Mouse (Mus musculus): ENCODE results near the gene 2810408A11Rik. TPM values are rescaled to one million over a fixed set of nuclear protein-coding genes. Genes with fewer than 3 reads are reported as not detected.

The 2810408A11Rik gene
- polyA plus RNA-seq, 1 experiment from 2014 or later = 14.1 TPM

DNA sequence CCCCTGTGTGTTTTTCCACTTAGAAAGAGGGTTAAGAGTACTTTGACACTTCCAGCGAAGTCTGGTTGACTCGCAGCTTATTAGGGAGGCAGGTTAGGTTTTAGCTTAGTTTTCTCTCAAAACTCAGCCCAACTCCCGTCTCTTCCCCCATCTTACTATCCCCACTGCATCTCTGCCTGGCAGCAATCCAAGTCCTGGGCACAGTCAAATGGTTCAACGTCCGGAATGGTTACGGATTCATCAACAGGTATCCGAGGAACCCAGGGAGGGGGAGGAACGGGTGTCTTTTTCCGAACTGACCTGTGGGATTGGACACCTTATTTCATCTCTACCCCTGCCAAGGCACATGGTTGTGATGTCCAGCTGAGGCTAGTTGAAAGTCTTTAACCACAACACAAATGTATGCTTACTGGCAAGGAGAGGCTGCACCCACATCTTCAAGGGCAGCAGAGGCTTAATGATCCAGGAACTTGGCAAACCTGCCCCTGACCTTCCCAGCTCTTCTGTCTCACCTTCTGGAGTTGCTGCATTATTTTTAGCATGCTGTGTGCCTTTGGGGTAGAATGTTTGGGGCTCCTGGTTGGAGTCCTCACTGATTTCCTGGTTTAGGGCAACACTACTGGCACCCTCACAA, 36.0 kb upstream of the 2810408A11Rik start:
- H3K9ac ChIP-seq = no peak overlapping the region
- DNase-seq (no peak), ATAC-seq (ENCODE audit: insufficient read depth) (no peak)
- 33% methylated on average over 9 of the region's 9 CpGs for WGBS
- H3K27ac ChIP-seq (ENCODE audit: low read depth) = no peak overlapping the region
- H3K4me3 ChIP-seq (ENCODE audit: low read depth, low read length) = peak overlapping the region; percentile 54; the same call in 1 of the 2 replicates
- H3K4me2 ChIP-seq = peak overlapping the region; percentile 99
- H3K27me3 ChIP-seq (ENCODE audit: insufficient read depth, low read length) = peaks cover 28% of the 10 kb centered on the region
- H3K36me3 ChIP-seq (ENCODE audit: insufficient read depth) = 0 out of 2 replicates have a peak, but pooled peaks cover under 1% of the 10 kb centered on the region
- H3K4me1 ChIP-seq (ENCODE audit: insufficient read depth) = peaks cover 6% of the 10 kb centered on the region; the same call in 1 of the 2 replicates
- TF ChIP-seq CTCF (IDR thresholded peaks at IDR 0.05; ENCODE audit: low read depth) = no peak
- H3K9me3 ChIP-seq (ENCODE audit: low read depth, low read length) = no peaks in the 10 kb centered on the region

DNA sequence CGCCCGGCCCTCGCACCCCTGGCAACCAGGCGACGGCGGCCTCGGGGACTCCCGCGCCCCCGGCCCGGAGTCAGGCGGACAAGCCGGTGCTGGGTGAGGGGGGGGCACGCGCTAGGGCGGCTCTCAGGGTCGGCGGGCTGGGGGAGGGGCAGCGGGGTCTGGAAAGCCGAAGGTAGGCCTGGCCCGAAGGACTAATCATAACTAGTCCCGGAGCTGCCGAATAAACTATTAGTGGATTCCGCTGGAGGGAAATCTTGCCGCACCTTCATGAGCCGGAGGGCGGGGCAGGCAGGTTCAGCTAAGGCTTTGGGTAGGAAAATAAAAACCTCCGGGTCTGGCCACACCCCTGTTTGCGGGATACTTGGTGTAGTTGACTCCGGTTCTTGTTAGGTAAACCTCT, 35.4 kb upstream of the 2810408A11Rik start:
- H3K36me3 ChIP-seq (ENCODE audit: insufficient read depth) = no peaks in the 10 kb centered on the region
- no peaks in the 10 kb centered on the region for H3K9me3 ChIP-seq (ENCODE audit: low read depth, low read length)
- no peak for TF ChIP-seq CTCF (IDR thresholded peaks at IDR 0.05; ENCODE audit: low read depth)
- H3K4me2 ChIP-seq = peak overlapping the region; percentile 99
- H3K4me1 ChIP-seq (ENCODE audit: insufficient read depth) = peaks cover 6% of the 10 kb centered on the region; the same call in 1 of the 2 replicates
- peaks cover 28% of the 10 kb centered on the region for H3K27me3 ChIP-seq (ENCODE audit: insufficient read depth, low read length)
- 1% methylated on average over 30 of the region's 30 CpGs for WGBS
- no peak overlapping the region for H3K27ac ChIP-seq (ENCODE audit: low read depth)
- no peak for ATAC-seq (ENCODE audit: insufficient read depth)
- DNase-seq = peak; percentile 39
- peak overlapping the region; percentile 58 for H3K9ac ChIP-seq
- H3K4me3 ChIP-seq (ENCODE audit: low read depth, low read length) = peak overlapping the region; percentile 54

DNA sequence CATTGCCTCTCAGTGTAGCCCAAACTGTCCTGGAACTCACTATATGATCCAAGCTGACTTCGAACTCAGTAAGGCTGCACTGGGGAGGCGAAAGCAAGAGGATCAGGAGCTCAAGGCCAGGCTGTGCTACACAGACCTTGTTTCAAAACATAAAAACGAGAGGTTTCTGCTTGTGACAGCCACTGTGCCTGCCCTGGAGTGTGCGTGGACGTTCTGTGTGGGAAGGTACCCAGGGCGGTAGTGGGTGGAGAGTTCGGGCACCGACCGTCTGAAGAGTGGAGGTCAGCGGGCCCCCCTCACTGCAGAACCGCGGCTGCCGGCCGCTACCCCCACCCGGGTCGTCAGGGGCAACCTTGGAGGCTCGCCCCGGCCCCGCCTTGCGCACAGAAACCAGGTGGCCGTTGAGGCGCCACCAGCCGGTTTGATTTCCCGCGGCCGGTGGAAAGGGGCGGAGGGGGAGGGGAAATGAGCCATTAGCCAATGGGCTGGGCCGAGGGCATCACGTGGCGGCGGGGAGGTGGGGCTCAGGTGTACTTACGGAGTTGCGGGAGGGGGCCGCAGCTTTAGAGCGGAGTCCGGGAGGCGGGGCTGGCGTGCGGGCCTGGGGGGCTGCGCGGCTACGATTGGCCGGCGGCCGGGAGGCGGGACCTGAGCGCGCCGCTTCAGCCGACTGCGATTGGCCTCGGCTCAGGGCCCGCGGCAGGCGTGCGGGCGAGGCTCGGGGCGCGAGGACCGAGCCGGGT, 34.5 kb upstream of the 2810408A11Rik start, which contains the start of gene Ybx2:
Gene Ybx2 (plus strand): TSS at position 660 of the 743 bp plus-strand sequence.
- no peaks in the 10 kb centered on the region for H3K9me3 ChIP-seq (ENCODE audit: low read depth, low read length)
- H3K27ac ChIP-seq (ENCODE audit: low read depth) = peak within 1 kb of the TSS; percentile 24; the same call in 1 of the 2 replicates
- no peak for TF ChIP-seq CTCF (IDR thresholded peaks at IDR 0.05; ENCODE audit: low read depth)
- ATAC-seq (ENCODE audit: insufficient read depth) (peak; percentile 79), DNase-seq (peak; percentile 88)
- H3K4me3 ChIP-seq (ENCODE audit: low read depth, low read length) = peak within 1 kb of the TSS; percentile 54
- peaks cover 28% of the 10 kb centered on the region for H3K27me3 ChIP-seq (ENCODE audit: insufficient read depth, low read length)
- H3K36me3 ChIP-seq (ENCODE audit: insufficient read depth) = no peaks in the 10 kb centered on the region
- whole genome bisulfite sequencing = 2% methylated on average over 35 of the region's 62 CpGs
- peak within 1 kb of the TSS; percentile 58 for H3K9ac ChIP-seq
- H3K4me1 ChIP-seq (ENCODE audit: insufficient read depth) = peaks cover 6% of the 10 kb centered on the region; the same call in 1 of the 2 replicates
- H3K4me2 ChIP-seq = peak within 1 kb of the TSS; percentile 99

GRCm38 (mm10) chr11:69934681-69935080, 33.9 kb upstream of the 2810408A11Rik start:
- Histone ChIP-seq H3K4me2 (peak overlapping the region; percentile 99), H3K4me3 (ENCODE audit: low read depth, low read length) (peak overlapping the region; percentile 54; the same call in 1 of the 2 replicates), H3K4me1 (ENCODE audit: insufficient read depth) (peaks cover 6% of the 10 kb centered on the region; the same call in 1 of the 2 replicates), H3K27ac (ENCODE audit: low read depth) (no peak overlapping the region), H3K9me3 (ENCODE audit: low read depth, low read length) (no peaks in the 10 kb centered on the region), H3K27me3 (ENCODE audit: insufficient read depth, low read length) (peaks cover 28% of the 10 kb centered on the region), H3K36me3 (ENCODE audit: insufficient read depth) (no peaks in the 10 kb centered on the region), H3K9ac (no peak overlapping the region)
- no peak for TF ChIP-seq CTCF (IDR thresholded peaks at IDR 0.05; ENCODE audit: low read depth)
- DNase-seq (no peak), ATAC-seq (ENCODE audit: insufficient read depth) (no peak)
- 12% methylated on average over 6 of the region's 6 CpGs for WGBS

GRCm38 (mm10) chr11:69934169-69934568, 33.4 kb upstream of the 2810408A11Rik start:
- H3K9ac ChIP-seq = no peak overlapping the region
- H3K36me3 ChIP-seq (ENCODE audit: insufficient read depth) = no peaks in the 10 kb centered on the region
- peak overlapping the region; percentile 57 for H3K4me2 ChIP-seq
- peaks cover 6% of the 10 kb centered on the region; the same call in 1 of the 2 replicates for H3K4me1 ChIP-seq (ENCODE audit: insufficient read depth)
- 1% methylated on average over 18 of the region's 18 CpGs for WGBS
- H3K27ac ChIP-seq (ENCODE audit: low read depth) = no peak overlapping the region
- DNase-seq (peak; percentile 97), ATAC-seq (ENCODE audit: insufficient read depth) (peak; percentile 63)
- H3K9me3 ChIP-seq (ENCODE audit: low read depth, low read length) = no peaks in the 10 kb centered on the region
- H3K27me3 ChIP-seq (ENCODE audit: insufficient read depth, low read length) = peaks cover 28% of the 10 kb centered on the region
- TF ChIP-seq CTCF (IDR thresholded peaks at IDR 0.05; ENCODE audit: low read depth) = peak; percentile 95
- H3K4me3 ChIP-seq (ENCODE audit: low read depth, low read length) = peak overlapping the region; percentile 20

GRCm38 (mm10) chr11:69933066-69933465, 32.3 kb upstream of the 2810408A11Rik start:
- Histone ChIP-seq H3K4me1 (ENCODE audit: insufficient read depth) (peaks cover 6% of the 10 kb centered on the region; the same call in 1 of the 2 replicates), H3K4me3 (ENCODE audit: low read depth, low read length) (no peak overlapping the region), H3K9me3 (ENCODE audit: low read depth, low read length) (no peaks in the 10 kb centered on the region), H3K27me3 (ENCODE audit: insufficient read depth, low read length) (peaks cover 23% of the 10 kb centered on the region), H3K27ac (ENCODE audit: low read depth) (no peak overlapping the region), H3K36me3 (ENCODE audit: insufficient read depth) (no peaks in the 10 kb centered on the region), H3K4me2 (no peak overlapping the region), H3K9ac (no peak overlapping the region)
- DNase-seq (no peak), ATAC-seq (ENCODE audit: insufficient read depth) (no peak)
- WGBS = 50% methylated on average over 4 of the region's 4 CpGs
- TF ChIP-seq CTCF (IDR thresholded peaks at IDR 0.05; ENCODE audit: low read depth) = no peak

DNA sequence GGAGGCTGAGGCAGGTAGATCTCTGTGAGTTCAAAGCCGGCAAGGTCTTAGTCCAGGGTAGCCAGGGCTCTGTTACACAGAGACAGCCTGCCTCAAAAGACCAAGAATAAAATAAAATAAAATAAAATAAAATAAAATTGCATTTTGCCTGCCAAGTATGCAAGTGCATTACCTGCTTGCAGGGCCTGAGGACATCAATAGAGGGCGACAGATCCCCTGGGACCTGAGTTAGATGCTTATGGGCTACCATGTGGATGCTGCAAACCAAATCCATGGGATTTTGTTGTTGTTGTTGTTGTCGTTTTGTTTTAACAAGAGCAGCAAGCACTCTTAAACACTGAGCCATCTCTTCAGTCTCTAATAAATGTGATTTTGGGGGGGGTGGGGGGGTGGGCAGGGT, 31.5 kb upstream of the 2810408A11Rik start:
- DNase-seq (no peak), ATAC-seq (ENCODE audit: insufficient read depth) (no peak)
- Histone ChIP-seq H3K27ac (ENCODE audit: low read depth) (no peak overlapping the region), H3K27me3 (ENCODE audit: insufficient read depth, low read length) (peaks cover 20% of the 10 kb centered on the region), H3K4me3 (ENCODE audit: low read depth, low read length) (no peak overlapping the region), H3K36me3 (ENCODE audit: insufficient read depth) (no peaks in the 10 kb centered on the region), H3K4me1 (ENCODE audit: insufficient read depth) (peaks cover 6% of the 10 kb centered on the region; the same call in 1 of the 2 replicates), H3K9me3 (ENCODE audit: low read depth, low read length) (no peaks in the 10 kb centered on the region), H3K9ac (no peak overlapping the region), H3K4me2 (no peak overlapping the region)
- peak; percentile 40 for TF ChIP-seq CTCF (IDR thresholded peaks at IDR 0.05; ENCODE audit: low read depth)
- WGBS = 39% methylated on average over 3 of the region's 3 CpGs

Measured in lung, embryonic 14.5 days (tissue).